Mouse (Mus musculus) heart, embryonic 14.5 days (tissue): ENCODE measurements around the gene Mllt10. TPM values are rescaled to one million over a fixed set of nuclear protein-coding genes. Genes with fewer than 3 reads are reported as not detected.
A peak's percentile ranks its signal among the peaks of the same experiment; 100 is the strongest.

Experiments
- ATAC-seq: fragments of 200-750 bp; cut with Nextera tagmentation; 2 replicates; pipeline ENCODE4 v1.8.0; 2017; ENCODE audit warnings: low read depth, moderate TSS enrichment; ENCODE audit not compliant: insufficient number of reproducible peaks, insufficient read depth, low FRiP score
- H3K27ac ChIP-seq, 2 experiments: fragments of 200-500 bp in 1 of 2; fragments of 300-500 bp in 1 of 2; sonication (generic) in 1 of 2; replicated peaks in 1 of 2; 2 replicates each; pipeline ENCODE4 v1.5.1; 2012 to 2014; ENCODE audit warnings: low read depth in 2 of 2, low read length in 2 of 2, control low read depth in 1 of 2, mild to moderate bottlenecking in 1 of 2, mixed read lengths in 1 of 2; ENCODE audit not compliant: control insufficient read depth in 1 of 2, insufficient read depth in 1 of 2
- H3K27me3 ChIP-seq: fragments of 300-500 bp; sonication (generic); 2 replicates; pipeline ENCODE4 v1.6.1; 2014; ENCODE audit warnings: mild to moderate bottlenecking, low read length, control low read depth; ENCODE audit not compliant: control insufficient read depth, insufficient read depth
- H3K36me3 ChIP-seq: fragments of 300-500 bp; sonication (generic); 2 replicates; pipeline ENCODE4 v1.6.1; 2014; ENCODE audit warnings: mild to moderate bottlenecking, control low read depth, low read length, mixed read lengths; ENCODE audit not compliant: control insufficient read depth, insufficient read depth
- H3K4me1 ChIP-seq, 2 experiments: fragments of 200-500 bp in 1 of 2; fragments of 300-500 bp in 1 of 2; sonication (generic) in 1 of 2; 2 replicates each; pipeline ENCODE4 v1.6.1; 2012 to 2014; ENCODE audit warnings: low read length in 2 of 2, control low read depth in 1 of 2, mixed read lengths in 1 of 2; ENCODE audit not compliant: control insufficient read depth in 2 of 2, insufficient read depth in 2 of 2
- H3K4me2 ChIP-seq: fragments of 300-500 bp; sonication (generic); 2 replicates; pipeline ENCODE4 v1.6.1; 2014; ENCODE audit warnings: mild to moderate bottlenecking, low read length
- H3K4me3 ChIP-seq, 2 experiments: fragments of 200-500 bp in 1 of 2; fragments of 300-500 bp in 1 of 2; sonication (generic) in 1 of 2; 2 replicates each; pipeline ENCODE4 v1.5.1; 2012 to 2014; ENCODE audit warnings: low read length in 2 of 2, mild to moderate bottlenecking in 2 of 2, control low read depth in 1 of 2, low read depth in 1 of 2, moderate library complexity in 1 of 2; ENCODE audit not compliant: control insufficient read depth in 1 of 2, insufficient read depth in 1 of 2
- H3K9ac ChIP-seq: fragments of 300-500 bp; sonication (generic); 2 replicates; pipeline ENCODE4 v1.6.1; 2014; ENCODE audit warnings: mild to moderate bottlenecking, low read length
- H3K9me3 ChIP-seq: fragments of 300-500 bp; sonication (generic); 2 replicates; pipeline ENCODE4 v1.6.1; 2016; ENCODE audit warnings: low read length, control low read depth; ENCODE audit not compliant: control insufficient read depth
- WGBS: fragments of 180-500 bp; shearing (Covaris S2); extraction: QIAGEN DNeasy Blood & Tissue Kit; methylation state at CpG from one replicate; pipeline ENCODE4 v1.1.7; 2014; 5-methylcytosine and 5-hydroxymethylcytosine counted together
- polyA plus RNA-seq: library from polyadenylated mRNA; unstranded; fragments of >200 nt; fragmentation: Nextera tagmentation; extraction: Ambion mirVana; gene quantifications from 2 replicates; pipeline ENCODE4 v1.2.1, GENCODE M21; 2014

The Mllt10 gene
- polyA plus RNA-seq, 1 experiment from 2014 or later: 27.1 TPM

GRCm38 (mm10) chr2:18055929-18056785, 1.1 kb downstream of the Mllt10 start:
- H3K27me3 ChIP-seq: no peaks in the 10 kb centered on the region
- H3K4me2 ChIP-seq: peak overlapping the region; percentile 82
- ATAC-seq: peak; percentile 90
- no peaks in the 10 kb centered on the region for H3K36me3 ChIP-seq
- H3K9ac ChIP-seq: peak overlapping the region; percentile 94
- peaks cover 5 to 16% of the 10 kb centered on the region in 2 experiments; a peak in 3 of 4 replicates for H3K4me1 ChIP-seq
- H3K9me3 ChIP-seq: no peaks in the 10 kb centered on the region
- peak overlapping the region; percentile 99 to 100 for H3K27ac ChIP-seq
- WGBS: 2% methylated on average over 36 of the region's 66 CpGs
- peak overlapping the region; percentile 68 for H3K4me3 ChIP-seq

- peak overlapping the region; percentile 82 for H3K4me2 ChIP-seq
- peaks cover 3 to 16% of the 10 kb centered on the region in 2 experiments; a peak in 3 of 4 replicates for H3K4me1 ChIP-seq
- ATAC-seq: peak; percentile 97
- no peaks in the 10 kb centered on the region for H3K36me3 ChIP-seq
- under 1% methylated on average over 35 of the region's 50 CpGs for WGBS
- H3K27ac ChIP-seq: peak overlapping the region; percentile 100
- peak overlapping the region; percentile 94 for H3K9ac ChIP-seq
- H3K9me3 ChIP-seq: no peaks in the 10 kb centered on the region
- peak overlapping the region; percentile 68 to 71 for H3K4me3 ChIP-seq
- H3K27me3 ChIP-seq: no peaks in the 10 kb centered on the region
Observed at GRCm38 (mm10) chr2:18056786-18057255, 1.8 kb downstream of the Mllt10 start.

- Histone ChIP-seq H3K4me3 (peak overlapping the region; percentile 68 to 71), H3K4me1 (peaks cover 3 to 16% of the 10 kb centered on the region in 2 experiments; a peak in 3 of 4 replicates), H3K9ac (peak overlapping the region; percentile 94), H3K9me3 (no peaks in the 10 kb centered on the region), H3K4me2 (peak overlapping the region; percentile 82), H3K36me3 (no peaks in the 10 kb centered on the region), H3K27ac (peak overlapping the region; percentile 100), H3K27me3 (no peaks in the 10 kb centered on the region)
- whole genome bisulfite sequencing: under 1% methylated on average over 48 of the region's 48 CpGs
- ATAC-seq: no peak
Observed at GRCm38 (mm10) chr2:18057336-18058145, 2.5 kb downstream of the Mllt10 start.

GRCm38 (mm10) chr2:18058146-18058708, 3.2 kb downstream of the Mllt10 start:
- H3K27ac ChIP-seq: peak overlapping the region; percentile 100
- H3K4me2 ChIP-seq: peak overlapping the region; percentile 82
- peaks cover 3 to 16% of the 10 kb centered on the region in 2 experiments; a peak in 3 of 4 replicates for H3K4me1 ChIP-seq
- no peaks in the 10 kb centered on the region for H3K36me3 ChIP-seq
- H3K27me3 ChIP-seq: no peaks in the 10 kb centered on the region
- H3K4me3 ChIP-seq: peak overlapping the region; percentile 68 to 71; a peak in 3 of 4 replicates
- WGBS: 21% methylated on average over 9 of the region's 9 CpGs
- ATAC-seq: no peak
- peak overlapping the region; percentile 94 for H3K9ac ChIP-seq
- H3K9me3 ChIP-seq: no peaks in the 10 kb centered on the region

- 15% methylated on average over 2 of the region's 2 CpGs for WGBS
- no peak overlapping the region for H3K4me3 ChIP-seq
Observed at GRCm38 (mm10) chr2:18059063-18059462, 4.0 kb downstream of the Mllt10 start.

GRCm38 (mm10) chr2:18059891-18060290, 4.9 kb downstream of the Mllt10 start:
- Histone ChIP-seq H3K9ac (no peak overlapping the region), H3K4me3 (no peak overlapping the region), H3K4me1 (peaks cover 0 to 11% of the 10 kb centered on the region in 2 experiments; a peak in 1 of 4 replicates), H3K36me3 (no peaks in the 10 kb centered on the region), H3K27me3 (no peaks in the 10 kb centered on the region), H3K9me3 (no peaks in the 10 kb centered on the region), H3K4me2 (no peak overlapping the region), H3K27ac (no peak overlapping the region)
- 92% methylated on average over 1 of the region's 1 CpGs for WGBS
- no peak for ATAC-seq

More at GRCm38 (mm10) chr2:18059063-18059462, 4.0 kb downstream of the Mllt10 start:
- peaks cover 3 to 12% of the 10 kb centered on the region in 2 experiments; a peak in 3 of 4 replicates for H3K4me1 ChIP-seq
- no peaks in the 10 kb centered on the region for H3K27me3 ChIP-seq
- H3K9ac ChIP-seq: peak overlapping the region; percentile 94
- H3K36me3 ChIP-seq: no peaks in the 10 kb centered on the region
- H3K4me2 ChIP-seq: peak overlapping the region; percentile 82
- no peaks in the 10 kb centered on the region for H3K9me3 ChIP-seq
- H3K27ac ChIP-seq: no peak overlapping the region
- no peak for ATAC-seq

- no peak for ATAC-seq
- Histone ChIP-seq H3K27ac (no peak overlapping the region), H3K4me1 (peaks cover 0 to 11% of the 10 kb centered on the region in 2 experiments; a peak in 1 of 4 replicates), H3K27me3 (no peaks in the 10 kb centered on the region), H3K36me3 (no peaks in the 10 kb centered on the region), H3K4me2 (no peak overlapping the region), H3K4me3 (no peak overlapping the region), H3K9me3 (no peaks in the 10 kb centered on the region), H3K9ac (no peak overlapping the region)
- 97% methylated on average over 1 of the region's 1 CpGs for WGBS
Observed at GRCm38 (mm10) chr2:18060396-18060795, 5.4 kb downstream of the Mllt10 start.
